Mouse (Mus musculus) myocyte (in vitro differentiated cells): ENCODE measurements at regions not wholly inside any gene's neighbourhood (a gene's known extent, or its start where the extent isn't known, plus 50 kb on each side); places are given as distances from the start of the nearest gene placed in this dataset.

Experiments
- POLR2A ChIP-seq: IDR thresholded peaks from one replicate; pipeline ENCODE4 v1.6.1; 2011; ENCODE audit warnings: low read depth, mild to moderate bottlenecking, control low read depth, moderate library complexity; ENCODE audit not compliant: insufficient read length
- TCF3 ChIP-seq: IDR thresholded peaks from one replicate; pipeline ENCODE4 v1.6.1; 2011; ENCODE audit warnings: low read depth, control low read depth; ENCODE audit not compliant: insufficient read length
- USF1 ChIP-seq: IDR thresholded peaks from one replicate; pipeline ENCODE4 v1.6.1; 2011; ENCODE audit warnings: low read depth, mild to moderate bottlenecking, control low read depth, moderate library complexity

- TF ChIP-seq POLR2A (no peak), USF1 (no peak), TCF3 (no peak)
Observed at GRCm38 (mm10) chr1:137218096-137218495, 257.8 kb upstream of the Nr5a2 start.
